Mouse (Mus musculus): ENCODE results near the gene Rilp.

The Rilp gene

DNA sequence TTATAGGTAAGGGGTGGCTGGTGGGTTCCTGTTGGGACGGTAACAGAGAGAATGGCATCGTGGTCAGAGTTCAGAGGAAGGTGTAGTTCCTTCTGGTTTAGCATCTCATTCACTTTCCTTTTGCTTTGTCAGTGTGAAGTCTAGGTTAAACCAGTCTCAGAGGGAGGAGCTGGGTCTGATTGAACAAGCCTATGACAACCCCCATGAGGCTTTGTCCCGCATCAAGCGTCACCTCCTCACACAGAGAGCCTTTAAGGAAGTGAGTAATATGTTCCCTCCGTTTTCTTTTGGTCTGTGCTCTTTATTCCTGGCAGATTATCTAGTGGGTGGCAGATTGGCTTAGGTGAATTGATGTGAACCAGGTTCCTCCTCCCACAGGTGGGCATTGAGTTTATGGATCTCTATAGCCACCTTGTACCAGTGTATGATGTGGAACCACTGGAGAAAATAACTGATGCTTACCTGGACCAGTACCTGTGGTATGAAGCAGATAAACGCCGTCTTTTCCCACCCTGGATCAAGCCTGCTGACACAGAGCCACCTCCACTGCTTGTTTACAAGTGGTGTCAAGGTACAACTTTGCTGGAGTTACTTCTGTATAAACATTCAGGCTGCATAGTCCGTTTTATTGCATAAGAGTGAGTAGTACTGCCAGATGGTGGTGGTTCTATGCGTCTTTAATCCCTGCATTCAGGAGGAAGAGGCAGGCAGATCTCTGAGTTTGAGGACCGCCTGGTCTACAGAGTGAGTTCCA, 15.4 kb upstream of the Rilp start:
- DNase-seq, result no peak

DNA sequence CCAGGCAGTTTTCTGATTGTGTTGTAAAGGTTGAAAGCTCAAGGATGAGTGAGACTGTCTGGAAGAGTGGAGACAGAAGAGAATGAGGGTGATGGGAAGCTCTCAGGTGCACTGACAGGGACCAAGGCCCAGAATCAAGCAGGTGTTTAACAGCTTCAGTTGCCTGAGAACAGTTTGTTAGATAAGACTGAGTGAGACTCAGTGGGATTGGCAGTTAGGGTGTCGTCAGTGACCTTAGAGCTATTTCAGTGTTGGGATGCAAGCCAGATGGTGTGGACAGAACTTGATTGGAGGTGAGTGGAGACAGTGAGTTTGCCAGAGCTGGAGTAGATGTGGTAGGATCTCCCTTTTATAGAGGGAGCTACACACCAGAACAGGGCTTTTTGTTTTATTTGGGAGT, 11.8 kb upstream of the Rilp start:
- no peak for DNase-seq

GRCm38 (mm10) chr11:75508162-75508561, 1.7 kb upstream of the Rilp start:
- DNase-seq, result no peak

- DNase-seq, result peak; percentile 37
These were observed 990 bp upstream of the Rilp start for GRCm38 (mm10) chr11:75508904-75509303.

DNA sequence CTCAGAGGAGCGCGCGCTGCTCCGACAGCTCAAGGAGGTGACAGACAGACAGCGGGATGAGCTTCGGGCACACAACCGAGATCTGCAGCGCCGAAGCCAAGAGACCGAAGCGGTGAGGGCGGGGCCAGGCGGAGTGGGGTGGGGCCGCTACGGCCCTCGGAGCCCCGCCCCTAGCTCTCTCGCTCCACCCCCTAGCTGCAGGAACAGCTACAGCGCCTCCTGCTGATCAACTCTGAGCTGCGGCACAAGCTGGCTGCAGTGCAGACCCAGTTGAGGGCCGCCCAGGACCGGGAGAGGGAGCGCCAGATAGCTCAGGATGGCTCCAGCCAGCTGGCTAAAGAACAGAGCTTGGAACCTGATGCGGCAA, 716 bp downstream of the Rilp start:
- DNase-seq, result peak; percentile 92

DNA sequence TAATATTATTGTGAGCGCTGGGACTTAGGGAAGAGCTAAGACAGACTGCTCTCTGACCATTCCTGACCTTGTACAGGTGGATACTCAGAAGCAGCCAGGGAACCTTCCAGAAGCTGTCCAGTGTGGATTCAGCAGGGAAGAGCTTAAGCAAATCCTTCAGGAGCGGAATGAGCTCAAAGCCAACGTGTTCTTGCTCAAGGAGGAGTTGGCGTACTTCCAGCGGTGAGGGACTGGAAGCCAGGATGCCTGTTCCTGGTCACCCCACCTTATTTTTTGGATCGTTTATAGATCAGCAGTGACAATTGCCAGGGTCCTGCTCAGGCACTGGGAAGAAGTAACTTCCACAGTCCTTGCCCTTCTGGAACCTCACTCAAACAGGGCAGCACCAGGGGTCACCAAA, 1.3 kb downstream of the Rilp start:
- DNase-seq, result no peak

DNA sequence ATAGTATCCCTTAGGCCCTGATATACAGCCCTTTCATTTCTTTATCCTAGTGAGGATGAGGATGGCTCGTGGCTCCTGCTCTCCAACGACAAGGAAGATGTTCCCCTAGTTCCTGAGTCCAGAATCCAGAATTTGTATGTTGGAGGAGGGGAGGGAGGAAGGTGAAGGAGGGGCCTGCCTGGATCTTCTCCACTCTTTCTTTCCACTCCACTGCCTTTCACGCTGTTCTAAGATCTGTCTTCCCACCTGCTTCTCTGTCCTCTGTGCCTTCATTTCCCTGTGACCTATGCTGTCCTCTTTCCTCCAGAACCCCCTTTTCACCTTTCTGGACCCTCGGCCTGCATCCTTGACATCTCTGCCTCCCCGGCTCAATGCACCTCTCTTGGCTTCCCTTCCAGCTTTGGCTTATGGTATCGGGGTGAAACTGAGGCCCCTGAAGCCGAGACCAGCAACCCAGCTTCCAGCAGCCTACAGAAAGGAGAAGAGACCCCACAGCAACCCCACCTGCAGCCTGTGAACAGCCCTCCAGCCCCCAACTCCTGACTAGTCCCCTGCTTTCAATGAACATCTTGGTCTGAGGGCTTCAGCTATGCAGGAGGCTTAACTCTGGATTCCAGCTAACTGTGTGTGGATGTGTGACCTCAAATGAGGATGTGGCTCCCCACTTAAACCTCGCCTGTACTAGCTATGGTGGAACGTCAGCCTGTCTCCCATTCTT, 2.6 kb downstream of the Rilp start:
- DNase-seq, result no peak

DNA sequence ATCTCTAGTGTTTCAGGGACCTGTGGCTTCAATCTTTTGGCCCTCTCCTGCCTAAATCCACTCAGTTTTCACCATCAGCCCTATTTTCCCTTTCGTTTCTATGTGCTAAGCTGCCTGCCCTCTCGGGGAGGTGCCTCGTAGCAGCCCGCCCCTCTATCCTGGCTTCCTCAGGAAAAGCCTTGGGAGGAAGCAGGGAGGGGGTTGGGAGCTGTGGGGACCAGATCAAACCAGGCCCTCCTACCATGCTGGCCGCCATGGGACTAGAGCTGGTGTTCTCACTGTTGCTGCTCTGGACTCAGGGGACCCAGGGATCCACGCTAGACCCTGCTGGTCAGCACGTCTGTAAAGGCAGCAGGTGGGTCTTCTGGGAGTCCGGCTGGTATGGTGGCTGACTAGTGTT, 3.4 kb downstream of the Rilp start, which contains the start of gene Scarf1:
TSS of gene Scarf1 (plus strand) at position 205 of the 400 bp plus-strand sequence.
- DNase-seq, result peak; percentile 65

- no peak for DNase-seq
These were observed 5.3 kb downstream of the Rilp start for GRCm38 (mm10) chr11:75515186-75515585.

- DNase-seq, result no peak
These were observed 10.1 kb downstream of the Rilp start for GRCm38 (mm10) chr11:75519834-75520633.

DNA sequence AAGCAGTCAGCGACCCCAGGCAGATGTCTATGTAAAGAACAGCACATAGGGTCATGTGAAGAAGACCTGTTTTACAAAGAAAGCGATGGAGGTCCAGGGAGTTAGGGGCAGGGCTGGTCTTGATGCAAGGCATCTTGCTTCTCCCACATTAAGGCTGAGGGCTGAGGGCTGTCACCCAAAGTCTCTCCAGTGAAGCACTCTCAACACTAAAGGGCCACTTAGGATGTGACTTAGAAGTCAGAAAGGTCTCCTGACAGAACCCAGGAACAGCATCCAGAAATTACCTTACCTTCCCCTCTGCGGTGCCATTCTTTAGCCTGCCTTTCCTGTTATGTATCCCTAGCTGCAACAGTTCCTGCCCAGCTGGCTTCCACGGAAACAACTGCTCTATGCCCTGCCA, 11.7 kb downstream of the Rilp start:
- DNase-seq, result no peak

DNA sequence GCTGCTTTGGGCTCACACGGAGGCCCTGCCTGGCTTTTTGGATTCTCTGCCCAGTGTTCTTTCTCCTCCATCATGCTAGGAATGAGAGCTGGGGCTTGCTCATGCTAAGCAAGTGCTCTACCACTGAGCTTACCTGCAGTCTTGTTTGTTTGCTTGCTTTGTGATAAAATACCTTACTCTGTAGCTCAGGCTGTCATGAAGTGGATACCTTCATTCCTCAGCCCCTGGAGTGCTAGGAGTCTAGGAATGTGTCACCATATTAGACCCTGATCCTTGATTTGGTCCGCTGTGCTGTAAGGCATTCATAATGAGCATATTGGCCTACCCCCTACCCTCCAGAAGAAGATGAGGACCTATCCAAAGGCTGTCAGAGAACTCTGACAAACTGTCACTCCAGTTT, 12.9 kb downstream of the Rilp start:
- no peak for DNase-seq

- DNase-seq, result no peak
These were observed 15.7 kb downstream of the Rilp start for GRCm38 (mm10) chr11:75525531-75526125.

DNA sequence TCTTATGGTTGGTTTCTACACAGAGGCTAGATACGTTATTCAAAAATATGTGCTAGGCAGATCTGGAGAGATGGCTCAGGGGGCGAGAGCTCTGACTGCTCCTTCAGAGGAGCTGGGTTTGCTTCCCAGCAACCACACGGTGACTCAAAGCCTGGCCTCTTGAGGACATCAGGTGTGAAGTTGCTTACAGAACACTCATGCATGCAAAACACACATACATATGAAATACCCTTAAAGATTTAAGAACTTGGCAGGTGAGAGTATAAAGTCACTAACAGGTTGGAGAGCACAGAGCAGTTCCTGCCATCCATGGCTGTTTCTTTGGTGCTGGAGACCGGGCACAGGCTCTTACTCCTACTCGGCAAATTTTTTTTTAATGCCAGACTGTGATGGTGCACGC, 17.0 kb downstream of the Rilp start:
- DNase-seq, result no peak

GRCm38 (mm10) chr11:75529771-75530170, 19.9 kb downstream of the Rilp start:
- DNase-seq, result no peak

DNA sequence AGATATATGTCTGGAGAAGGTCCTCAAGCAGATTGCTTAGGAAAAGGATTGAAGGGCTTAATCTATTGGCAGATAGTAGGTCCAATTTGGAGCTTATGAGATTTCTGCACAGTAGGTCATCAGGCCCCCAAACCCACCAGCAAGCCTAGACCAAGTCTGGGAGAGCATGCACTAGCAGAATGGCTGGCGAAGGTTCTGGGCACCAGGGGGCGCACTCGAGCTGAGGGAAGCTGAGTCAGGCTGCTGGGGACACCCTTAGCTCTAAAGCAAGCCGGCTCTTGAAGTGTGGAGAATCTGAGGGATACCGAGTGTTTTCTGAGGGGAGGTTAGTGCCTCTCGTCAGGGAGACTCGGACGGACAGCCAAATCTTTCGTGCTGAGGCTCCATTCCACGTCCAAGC, 20.4 kb downstream of the Rilp start:
- DNase-seq, result peak; percentile 86

- peak; percentile 51 for DNase-seq
These were observed 21.0 kb downstream of the Rilp start for GRCm38 (mm10) chr11:75530845-75531373.

GRCm38 (mm10) chr11:75531469-75532242, 21.8 kb downstream of the Rilp start, which contains the start of gene Slc43a2:
Gene Slc43a2, plus strand, starts transcription at chr11:75531694.
- DNase-seq, result peak; percentile 98

DNA sequence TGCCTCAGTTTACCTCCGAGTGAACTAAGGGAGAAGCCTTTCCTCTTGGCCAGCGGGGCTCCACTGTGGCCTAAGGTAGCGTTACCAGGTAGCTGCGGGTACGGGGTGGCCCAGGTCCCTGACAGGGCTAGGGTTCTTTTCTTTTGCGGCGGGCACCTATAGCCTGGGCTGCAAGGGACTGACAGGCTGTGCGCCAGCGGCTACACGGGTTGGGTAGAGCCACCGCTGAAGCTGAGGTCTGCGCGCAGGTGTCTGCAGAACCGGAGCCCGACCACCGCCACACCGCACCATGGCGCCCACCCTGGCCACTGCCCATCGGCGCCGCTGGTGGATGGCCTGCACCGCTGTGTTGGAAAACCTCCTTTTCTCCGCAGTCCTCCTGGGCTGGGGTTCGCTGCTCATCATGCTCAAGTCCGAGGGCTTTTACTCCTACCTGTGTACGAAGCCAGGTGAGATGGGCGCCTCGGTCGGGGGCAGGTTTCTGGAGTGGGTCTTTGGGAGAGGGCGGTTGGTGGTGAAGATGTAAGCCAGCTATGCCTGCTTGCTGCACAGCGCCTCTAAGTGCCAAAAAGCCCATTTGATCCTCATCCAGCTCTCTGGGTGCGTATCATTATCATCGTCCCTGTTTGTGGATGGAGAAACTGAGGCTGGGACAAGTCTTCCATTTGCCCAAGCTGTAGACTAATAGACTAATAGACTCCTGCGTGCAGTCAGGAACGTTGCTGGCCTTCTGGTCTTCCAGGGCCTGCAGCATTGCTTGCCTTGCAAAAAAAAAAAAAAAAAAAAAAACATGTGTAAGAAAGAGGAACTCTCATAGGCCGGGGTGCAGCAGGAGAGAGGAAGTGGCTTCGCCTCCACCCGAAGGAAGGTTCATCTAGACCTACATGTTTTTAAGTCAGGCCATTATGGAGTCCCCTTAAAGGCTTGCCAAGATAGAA, 22.7 kb downstream of the Rilp start:
- DNase-seq, result no peak

DNA sequence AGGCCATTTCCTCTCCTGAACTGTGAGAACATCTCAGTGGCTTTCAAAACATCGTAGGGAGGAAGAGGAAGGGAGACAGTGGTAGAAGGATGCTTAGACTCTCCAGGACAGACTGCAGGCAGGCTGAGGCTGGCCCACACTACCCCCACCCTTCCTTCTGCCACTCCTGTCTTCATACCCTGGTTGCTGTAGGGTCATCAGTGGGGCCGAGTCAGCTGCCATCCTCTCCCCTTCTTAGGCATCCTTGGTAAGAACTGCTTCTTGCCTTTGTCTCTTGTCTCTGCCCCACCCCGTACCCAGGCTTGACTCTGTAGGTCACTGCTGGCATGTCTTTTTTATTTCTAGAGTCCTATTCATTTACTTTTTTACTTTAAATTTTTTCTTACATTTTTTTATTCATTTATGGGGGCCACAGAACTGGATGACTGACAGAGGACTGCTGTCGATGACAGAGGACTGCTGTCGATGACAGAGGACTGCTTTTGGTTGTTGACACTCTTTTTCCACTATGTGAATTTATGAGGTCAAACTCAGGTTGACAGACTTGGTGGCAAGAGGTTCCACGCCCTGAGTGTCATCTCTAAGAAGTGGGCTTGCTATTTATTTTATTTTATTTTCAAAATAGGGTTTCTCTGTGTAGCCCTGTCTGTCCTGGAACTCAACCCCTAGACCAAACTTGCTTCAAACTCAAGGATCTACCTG, 23.6 kb downstream of the Rilp start:
- no peak for DNase-seq
